In the genomic region with DNA sequence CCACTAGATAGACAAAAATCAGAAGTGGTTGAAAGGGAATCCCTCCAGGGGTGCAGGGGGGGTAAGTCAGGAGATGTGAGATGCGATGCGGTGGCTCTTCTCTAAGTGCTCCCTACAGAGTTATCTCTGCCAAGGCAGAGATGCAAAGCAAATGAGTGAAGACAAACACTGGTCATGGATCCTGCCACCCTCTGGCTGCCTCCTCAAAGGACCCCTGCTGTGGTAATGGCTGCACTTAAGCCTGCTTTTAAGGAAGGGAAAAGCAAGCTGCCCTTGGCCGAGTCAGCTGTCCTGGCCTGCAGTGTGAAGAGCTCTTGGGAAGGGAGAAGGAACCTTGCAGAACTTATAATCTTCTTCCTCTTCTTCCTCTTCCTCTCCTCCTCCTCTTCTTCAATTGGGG, we compare ENCODE assay signal across 15 mouse cellular contexts.
DNase-seq lines count a peak whose midpoint lies in the region; TF ChIP-seq lines count a peak whose summit lies in the region.
"Had no signal": no experiment of that assay in that cellular context is flagged by ENCODE, and none has a peak within 500 bp of the region (broad histone marks: within the 10 kb centered on the region; RNA-seq: fewer than 3 reads in every experiment).

No protein-coding gene starts in this region.

- TF ChIP-seq CTCF in brain, embryonic 14.5 days (IDR thresholded peaks at IDR 0.05; ENCODE audit: borderline replicate concordance, extremely low read depth, insufficient read depth, insufficient read length), result no peak

- peak; percentile 72 for DNase-seq in ES-CJ7 (ENCODE audit: low read depth, low spot score)
- peak; percentile 47 for DNase-seq in R1 (ENCODE audit: low read depth, low spot score)
- DNase-seq in brain, embryonic 14.5 days (ENCODE audit: low read depth), result peak; percentile 41
- DNase-seq in adrenal gland, adult 18-20 months (ENCODE audit: low spot score in 2 of 2), result no peak
- no peak for DNase-seq in layer of hippocampus, adult 18-20 months (ENCODE audit: low spot score in 2 of 2)
- DNase-seq: adrenal gland, adult 2 months; adrenal gland, postnatal 10 days; adrenal gland, postnatal 25 days; B cell, adult 2 months; cerebellum, adult 11-12 months; cerebellum, adult 2 months; cerebellum, adult 9-11 months; cerebellum, postnatal 14 days; cerebellum, postnatal 36 days; embryo, embryonic 11 days had no signal

- no peak for TF ChIP-seq POLR2A in brain, embryonic 14.5 days (IDR thresholded peaks at IDR 0.05; ENCODE audit: borderline replicate concordance, extremely low read depth, insufficient read depth, insufficient read length, poor library complexity, severe bottlenecking)

Comparison
In these comparisons a context has a peak if more than half of its experiments do, and no peak if none do; other contexts are left out.
1. DNase-seq: peak in ES-CJ7 (single experiment), R1 (single experiment) and brain, embryonic 14.5 days (single experiment); none in adrenal gland, adult 18-20 months (0 of 2) and layer of hippocampus, adult 18-20 months (0 of 2).